Mouse (Mus musculus) urinary bladder, postnatal 36 days (tissue): Measurements from ENCODE around the gene Spen.
"Not testable (repeated sequence)": the region's sequence is repeated elsewhere in the genome, so short reads cannot be mapped to it uniquely, and the experiment has no call there.

Experiments used
- DNase-seq, 2 experiments: peaks; one replicate each; pipeline ENCODE4 v3.0.0; 2022; ENCODE audit warnings: low spot score in 2 of 2, mixed read lengths in 1 of 2

Spen gene

GRCm38 (mm10) chr4:141559898-141560263, 21.5 kb upstream of the Spen start:
- DNase-seq, result peak; percentile 77 to 85

- DNase-seq, result peak; percentile 70 to 85
Observed at GRCm38 (mm10) chr4:141559131-141559897, 20.9 kb upstream of the Spen start.

GRCm38 (mm10) chr4:141558658-141559057, 20.3 kb upstream of the Spen start:
- DNase-seq, result no peak

- DNase-seq, result not testable (repeated sequence)
Observed at GRCm38 (mm10) chr4:141556163-141556562, 17.8 kb upstream of the Spen start.

GRCm38 (mm10) chr4:141554255-141554865, 16.0 kb upstream of the Spen start:
- DNase-seq, result not testable (repeated sequence)

GRCm38 (mm10) chr4:141552484-141552883, 14.1 kb upstream of the Spen start:
- no peak for DNase-seq

- DNase-seq, result no peak
Observed at GRCm38 (mm10) chr4:141547299-141547698, 8.9 kb upstream of the Spen start.

- DNase-seq, result peak; percentile 74 to 88
Observed at GRCm38 (mm10) chr4:141546334-141547200, 8.2 kb upstream of the Spen start.

- DNase-seq, result peak; percentile 94 to 99
Observed at GRCm38 (mm10) chr4:141545743-141546333, 7.4 kb upstream of the Spen start.

GRCm38 (mm10) chr4:141545071-141545742, 6.8 kb upstream of the Spen start:
- DNase-seq, result peak; percentile 61 to 74

- no peak for DNase-seq
Observed at GRCm38 (mm10) chr4:141544536-141544935, 6.1 kb upstream of the Spen start.

GRCm38 (mm10) chr4:141543593-141543992, 5.2 kb upstream of the Spen start:
- no peak for DNase-seq

GRCm38 (mm10) chr4:141541851-141542250, 3.5 kb upstream of the Spen start:
- DNase-seq, result no peak

GRCm38 (mm10) chr4:141540844-141541243, 2.4 kb upstream of the Spen start:
- DNase-seq, result no peak

- DNase-seq, result no peak
Observed at GRCm38 (mm10) chr4:141539213-141539767, 893 bp upstream of the Spen start.

GRCm38 (mm10) chr4:141537706-141538407, 540 bp downstream of the Spen start:
- peak; percentile 28 to 43 for DNase-seq

GRCm38 (mm10) chr4:141537226-141537610, 1.2 kb downstream of the Spen start:
- no peak for DNase-seq

- DNase-seq, result peak; percentile 43 to 51
Observed at GRCm38 (mm10) chr4:141536291-141537225, 1.8 kb downstream of the Spen start.

GRCm38 (mm10) chr4:141534947-141535680, 3.3 kb downstream of the Spen start:
- peak; percentile 32 to 52 for DNase-seq
